Mouse (Mus musculus): ENCODE data around the gene Atpif1.

GRCm38 (mm10) chr4:132488976-132489375 lies 44.5 kb downstream of the Atpif1 start:
- no peak for TF ChIP-seq POLR2A (IDR thresholded peaks at IDR 0.05; ENCODE audit: insufficient read depth, low read depth, low read length)
- no peak for TF ChIP-seq CTCF (IDR thresholded peaks at IDR 0.05; ENCODE audit: insufficient read depth, low read depth, low read length)
